Mouse (Mus musculus) liver, embryonic 14.5 days (tissue): ENCODE measurements at regions not wholly inside any gene's neighbourhood (a gene's known extent, or its start where the extent isn't known, plus 50 kb on each side); places are given as distances from the start of the nearest gene placed in this dataset.

Source experiments
- CTCF ChIP-seq: IDR thresholded peaks from 2 replicates; pipeline ENCODE4 v1.5.1; 2016; ENCODE audit warnings: antibody characterized with exemption, low read depth, control low read depth
- EP300 ChIP-seq: IDR thresholded peaks from 2 replicates; pipeline ENCODE4 v1.6.1; 2016; ENCODE audit warnings: antibody characterized with exemption, low read depth

GRCm38 (mm10) chr7:69890503-69891061 is 476.0 kb downstream of the Nr2f2 start:
- no peak for TF ChIP-seq CTCF
- TF ChIP-seq EP300: no peak
